Mouse (Mus musculus): ENCODE measurements at regions not wholly inside any gene's neighbourhood (a gene's known extent, or its start where the extent isn't known, plus 50 kb on each side); places are given as distances from the start of the nearest gene placed in this dataset.
A peak's percentile ranks its signal among the peaks of the same experiment; 100 is the strongest.

GRCm38 (mm10) chr8:104050694-104051539 lies 50.5 kb upstream of the Cdh5 start:
- peak; percentile 72 for DNase-seq

- DNase-seq, result no peak
These were observed 49.9 kb upstream of the Cdh5 start for GRCm38 (mm10) chr8:104051540-104051882.
